Mouse (Mus musculus): Measurements from ENCODE around the gene Gm49388. TPM values are rescaled to one million over a fixed set of nuclear protein-coding genes. Genes with fewer than 3 reads are reported as not detected.
A peak's percentile ranks its signal among the peaks of the same experiment; 100 is the strongest.

Gm49388 gene
- polyA plus RNA-seq, 1 experiment from 2014 or later: not detected

GRCm38 (mm10) chr7:127797076-127797845 is 11.9 kb downstream of the Gm49388 start:
- Histone ChIP-seq H3K4me3 (ENCODE audit: low read length) (no peak overlapping the region), H3K36me3 (ENCODE audit: control insufficient read depth, insufficient read depth, low read length) (peaks cover 52% of the 10 kb centered on the region), H3K4me2 (ENCODE audit: low read length) (no peak overlapping the region), H3K27me3 (replicated peaks; ENCODE audit: control insufficient read depth, insufficient read depth, low read length) (no peaks in the 10 kb centered on the region), H3K27ac (ENCODE audit: low read depth, low read length) (no peak overlapping the region), H3K4me1 (ENCODE audit: control insufficient read depth, insufficient read depth, low read depth, low read length) (peaks cover 6% of the 10 kb centered on the region; the same call in 1 of the 2 replicates), H3K9ac (ENCODE audit: low read depth, low read length) (no peak overlapping the region), H3K9me3 (ENCODE audit: control insufficient read depth, low read length) (no peaks in the 10 kb centered on the region)
- no peak for ATAC-seq
- 95% methylated on average over 23 of the region's 23 CpGs for WGBS

GRCm38 (mm10) chr7:127798591-127798990 is 13.2 kb downstream of the Gm49388 start:
- Histone ChIP-seq H3K27ac (ENCODE audit: low read depth, low read length) (no peak overlapping the region), H3K9me3 (ENCODE audit: control insufficient read depth, low read length) (no peaks in the 10 kb centered on the region), H3K4me1 (ENCODE audit: control insufficient read depth, insufficient read depth, low read depth, low read length) (peaks cover 6% of the 10 kb centered on the region; the same call in 1 of the 2 replicates), H3K4me3 (ENCODE audit: low read length) (no peak overlapping the region), H3K4me2 (ENCODE audit: low read length) (no peak overlapping the region), H3K27me3 (replicated peaks; ENCODE audit: control insufficient read depth, insufficient read depth, low read length) (no peaks in the 10 kb centered on the region), H3K9ac (ENCODE audit: low read depth, low read length) (no peak overlapping the region), H3K36me3 (ENCODE audit: control insufficient read depth, insufficient read depth, low read length) (peaks cover 46% of the 10 kb centered on the region)
- no peak for ATAC-seq
- WGBS: 85% methylated on average over 4 of the region's 4 CpGs

GRCm38 (mm10) chr7:127799211-127799610 is 13.8 kb downstream of the Gm49388 start:
- no peak overlapping the region for H3K9ac ChIP-seq (ENCODE audit: low read depth, low read length)
- H3K27ac ChIP-seq (ENCODE audit: low read depth, low read length): no peak overlapping the region
- H3K4me1 ChIP-seq (ENCODE audit: control insufficient read depth, insufficient read depth, low read depth, low read length): peaks cover 6% of the 10 kb centered on the region; the same call in 1 of the 2 replicates
- no peak overlapping the region for H3K4me2 ChIP-seq (ENCODE audit: low read length)
- no peak for ATAC-seq
- 90% methylated on average over 12 of the region's 13 CpGs for WGBS
- H3K36me3 ChIP-seq (ENCODE audit: control insufficient read depth, insufficient read depth, low read length): peaks cover 44% of the 10 kb centered on the region
- no peaks in the 10 kb centered on the region for H3K9me3 ChIP-seq (ENCODE audit: control insufficient read depth, low read length)
- H3K4me3 ChIP-seq (ENCODE audit: low read length): no peak overlapping the region
- no peaks in the 10 kb centered on the region for H3K27me3 ChIP-seq (replicated peaks; ENCODE audit: control insufficient read depth, insufficient read depth, low read length)

DNA sequence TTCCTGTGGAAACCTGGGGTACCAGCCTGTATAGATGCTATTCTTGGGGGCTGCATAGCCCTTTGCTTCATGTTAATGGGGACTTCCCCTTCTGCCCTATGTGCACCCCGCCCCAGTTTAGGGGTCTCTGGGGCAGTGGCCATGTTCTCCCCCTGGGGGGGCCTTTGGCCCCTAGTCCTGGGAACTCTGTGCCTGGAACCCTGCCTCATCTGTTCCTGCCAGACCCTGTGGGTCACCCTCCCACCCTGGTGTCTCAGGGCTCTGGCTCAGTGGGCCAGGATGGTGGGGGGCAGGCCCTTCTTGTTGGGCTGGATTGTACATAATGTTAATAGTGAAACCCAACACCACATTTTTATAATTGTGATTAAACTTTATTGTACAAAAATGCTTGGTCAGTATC is 14.3 kb downstream of the Gm49388 start:
- Histone ChIP-seq H3K36me3 (ENCODE audit: control insufficient read depth, insufficient read depth, low read length) (peaks cover 47% of the 10 kb centered on the region), H3K4me2 (ENCODE audit: low read length) (no peak overlapping the region), H3K4me1 (ENCODE audit: control insufficient read depth, insufficient read depth, low read depth, low read length) (peaks cover 6% of the 10 kb centered on the region; the same call in 1 of the 2 replicates), H3K27ac (ENCODE audit: low read depth, low read length) (peak overlapping the region; percentile 23; the same call in 1 of the 2 replicates), H3K27me3 (replicated peaks; ENCODE audit: control insufficient read depth, insufficient read depth, low read length) (no peaks in the 10 kb centered on the region), H3K9ac (ENCODE audit: low read depth, low read length) (no peak overlapping the region), H3K4me3 (ENCODE audit: low read length) (no peak overlapping the region), H3K9me3 (ENCODE audit: control insufficient read depth, low read length) (no peaks in the 10 kb centered on the region)
- ATAC-seq: no peak
- 88% methylated on average over 1 of the region's 1 CpGs for WGBS

- H3K4me2 ChIP-seq (ENCODE audit: low read length): peak within 1 kb of the TSS; percentile 24
- H3K4me1 ChIP-seq (ENCODE audit: control insufficient read depth, insufficient read depth, low read depth, low read length): peaks cover 6% of the 10 kb centered on the region; the same call in 1 of the 2 replicates
- H3K36me3 ChIP-seq (ENCODE audit: control insufficient read depth, insufficient read depth, low read length): peaks cover 43% of the 10 kb centered on the region
- H3K9ac ChIP-seq (ENCODE audit: low read depth, low read length): 0 out of 2 replicates have a peak within 1 kb of the TSS, but pooled peaks have one; percentile 27
- peak; percentile 79 for ATAC-seq
- no peaks in the 10 kb centered on the region for H3K9me3 ChIP-seq (ENCODE audit: control insufficient read depth, low read length)
- 26% methylated on average over 6 of the region's 6 CpGs for WGBS
- H3K4me3 ChIP-seq (ENCODE audit: low read length): no peak within 1 kb of the TSS
- peak within 1 kb of the TSS; percentile 23; the same call in 1 of the 2 replicates for H3K27ac ChIP-seq (ENCODE audit: low read depth, low read length)
- H3K27me3 ChIP-seq (replicated peaks; ENCODE audit: control insufficient read depth, insufficient read depth, low read length): no peaks in the 10 kb centered on the region
Measured at GRCm38 (mm10) chr7:127800435-127801009, 15.1 kb downstream of the Gm49388 start, which contains the start of gene Hsd3b7. Gene Hsd3b7, plus strand, starts transcription at chr7:127800604.

- Histone ChIP-seq H3K4me1 (ENCODE audit: control insufficient read depth, insufficient read depth, low read depth, low read length) (peaks cover 6% of the 10 kb centered on the region; the same call in 1 of the 2 replicates), H3K27me3 (replicated peaks; ENCODE audit: control insufficient read depth, insufficient read depth, low read length) (no peaks in the 10 kb centered on the region), H3K9ac (ENCODE audit: low read depth, low read length) (0 out of 2 replicates have a peak overlapping the region, but pooled peaks have one; percentile 27), H3K36me3 (ENCODE audit: control insufficient read depth, insufficient read depth, low read length) (peaks cover 41% of the 10 kb centered on the region), H3K4me3 (ENCODE audit: low read length) (no peak overlapping the region), H3K4me2 (ENCODE audit: low read length) (peak overlapping the region; percentile 24), H3K9me3 (ENCODE audit: control insufficient read depth, low read length) (no peaks in the 10 kb centered on the region), H3K27ac (ENCODE audit: low read depth, low read length) (no peak overlapping the region)
- ATAC-seq: no peak
- WGBS: 87% methylated on average over 8 of the region's 8 CpGs
Measured at GRCm38 (mm10) chr7:127801010-127801621, 15.7 kb downstream of the Gm49388 start.

DNA sequence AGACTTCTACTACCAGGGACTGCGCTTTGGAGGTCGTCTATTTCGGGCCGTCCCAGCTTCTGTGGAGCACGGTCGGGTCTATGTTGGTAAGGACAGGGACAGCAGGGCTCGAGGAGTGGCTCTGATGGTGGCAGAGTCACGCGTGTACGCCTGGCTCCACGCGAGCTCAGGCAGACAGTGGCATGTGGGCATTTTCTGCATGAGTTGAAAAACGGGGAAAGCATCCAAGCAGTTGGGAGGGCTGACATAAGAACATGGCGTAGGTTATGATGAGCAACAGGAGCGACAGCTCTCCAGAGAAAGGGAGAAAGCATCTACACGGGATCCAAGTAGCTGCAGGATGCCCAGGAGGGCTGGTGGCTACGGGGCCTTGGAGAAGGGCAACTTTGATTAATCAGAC is 16.9 kb downstream of the Gm49388 start:
- H3K4me1 ChIP-seq (ENCODE audit: control insufficient read depth, insufficient read depth, low read depth, low read length): peaks cover 6% of the 10 kb centered on the region; the same call in 1 of the 2 replicates
- no peak overlapping the region for H3K4me2 ChIP-seq (ENCODE audit: low read length)
- no peaks in the 10 kb centered on the region for H3K27me3 ChIP-seq (replicated peaks; ENCODE audit: control insufficient read depth, insufficient read depth, low read length)
- H3K36me3 ChIP-seq (ENCODE audit: control insufficient read depth, insufficient read depth, low read length): peaks cover 35% of the 10 kb centered on the region
- no peak overlapping the region for H3K27ac ChIP-seq (ENCODE audit: low read depth, low read length)
- ATAC-seq: no peak
- WGBS: 90% methylated on average over 17 of the region's 17 CpGs
- H3K4me3 ChIP-seq (ENCODE audit: low read length): no peak overlapping the region
- H3K9me3 ChIP-seq (ENCODE audit: control insufficient read depth, low read length): no peaks in the 10 kb centered on the region
- no peak overlapping the region for H3K9ac ChIP-seq (ENCODE audit: low read depth, low read length)

GRCm38 (mm10) chr7:127808821-127809220 is 23.4 kb downstream of the Gm49388 start:
- no peak overlapping the region for H3K27ac ChIP-seq (ENCODE audit: low read depth, low read length)
- 78% methylated on average over 5 of the region's 5 CpGs for WGBS

GRCm38 (mm10) chr7:127809846-127810245 is 24.4 kb downstream of the Gm49388 start:
- no peak overlapping the region for H3K4me2 ChIP-seq (ENCODE audit: low read length)
- H3K36me3 ChIP-seq (ENCODE audit: control insufficient read depth, insufficient read depth, low read length): peaks cover 35% of the 10 kb centered on the region
- H3K4me3 ChIP-seq (ENCODE audit: low read length): no peak overlapping the region
- ATAC-seq: no peak
- no peaks in the 10 kb centered on the region for H3K27me3 ChIP-seq (replicated peaks; ENCODE audit: control insufficient read depth, insufficient read depth, low read length)
- H3K4me1 ChIP-seq (ENCODE audit: control insufficient read depth, insufficient read depth, low read depth, low read length): no peaks in the 10 kb centered on the region
- H3K27ac ChIP-seq (ENCODE audit: low read depth, low read length): no peak overlapping the region
- H3K9ac ChIP-seq (ENCODE audit: low read depth, low read length): no peak overlapping the region
- WGBS: 74% methylated on average over 1 of the region's 1 CpGs
- H3K9me3 ChIP-seq (ENCODE audit: control insufficient read depth, low read length): no peaks in the 10 kb centered on the region

More at GRCm38 (mm10) chr7:127808821-127809220, 23.4 kb downstream of the Gm49388 start:
- no peak for ATAC-seq
- no peaks in the 10 kb centered on the region for H3K4me1 ChIP-seq (ENCODE audit: control insufficient read depth, insufficient read depth, low read depth, low read length)
- H3K4me2 ChIP-seq (ENCODE audit: low read length): no peak overlapping the region
- peaks cover 29% of the 10 kb centered on the region for H3K36me3 ChIP-seq (ENCODE audit: control insufficient read depth, insufficient read depth, low read length)
- no peaks in the 10 kb centered on the region for H3K27me3 ChIP-seq (replicated peaks; ENCODE audit: control insufficient read depth, insufficient read depth, low read length)
- no peaks in the 10 kb centered on the region for H3K9me3 ChIP-seq (ENCODE audit: control insufficient read depth, low read length)
- no peak overlapping the region for H3K9ac ChIP-seq (ENCODE audit: low read depth, low read length)
- H3K4me3 ChIP-seq (ENCODE audit: low read length): no peak overlapping the region
